Mouse (Mus musculus): ENCODE measurements around the gene Parp14.

Gene Parp14

DNA sequence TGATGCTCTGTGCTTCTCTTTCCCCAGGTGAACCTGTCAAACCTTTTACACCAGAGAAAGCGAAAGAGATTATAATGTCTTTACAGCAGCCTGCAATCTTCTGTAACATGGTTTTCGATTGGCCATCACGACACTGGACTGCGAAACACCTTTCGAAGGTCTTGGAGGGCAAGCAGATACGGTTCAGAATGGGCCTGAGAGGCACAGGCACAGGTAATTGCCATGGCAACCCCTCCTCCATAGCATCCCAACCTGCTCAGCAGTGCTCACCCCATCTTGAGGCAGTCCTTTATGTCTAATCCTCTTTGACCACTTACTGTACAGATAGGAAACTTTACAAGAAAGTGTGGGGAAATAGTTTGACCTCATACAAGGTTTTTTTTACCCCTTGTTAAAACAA is 84.2 kb downstream of the Parp14 start:
- DNase-seq (ENCODE audit: low spot score) = no peak

DNA sequence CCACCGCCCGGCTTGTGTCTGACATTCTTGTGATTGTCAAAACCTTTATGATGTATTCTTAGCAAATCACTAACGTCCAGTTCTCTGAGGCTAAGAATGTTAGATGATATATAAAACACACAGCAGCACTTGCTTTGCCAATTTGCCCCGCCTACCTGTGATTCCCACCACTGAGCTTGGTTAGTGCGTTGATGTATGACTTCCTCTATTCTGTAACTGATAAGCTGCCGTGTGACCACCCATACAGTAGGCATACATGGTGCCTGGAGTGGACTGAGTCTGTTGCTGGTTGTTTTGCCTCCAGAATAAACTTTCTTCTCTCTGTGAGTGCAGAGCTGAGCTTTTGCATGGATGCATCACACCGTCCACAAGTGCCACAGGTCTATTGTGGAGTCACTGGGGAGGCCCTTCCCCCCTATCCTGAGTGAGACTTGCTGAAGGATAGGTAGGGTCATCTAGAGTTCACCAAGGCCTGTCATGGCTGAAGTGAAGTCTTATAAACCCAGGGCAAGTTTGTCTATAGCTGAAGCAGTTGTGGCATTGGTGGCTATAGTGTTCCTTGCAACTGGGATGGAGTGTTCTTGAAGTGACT is 87.1 kb downstream of the Parp14 start:
- DNase-seq (ENCODE audit: low spot score) = no peak

DNA sequence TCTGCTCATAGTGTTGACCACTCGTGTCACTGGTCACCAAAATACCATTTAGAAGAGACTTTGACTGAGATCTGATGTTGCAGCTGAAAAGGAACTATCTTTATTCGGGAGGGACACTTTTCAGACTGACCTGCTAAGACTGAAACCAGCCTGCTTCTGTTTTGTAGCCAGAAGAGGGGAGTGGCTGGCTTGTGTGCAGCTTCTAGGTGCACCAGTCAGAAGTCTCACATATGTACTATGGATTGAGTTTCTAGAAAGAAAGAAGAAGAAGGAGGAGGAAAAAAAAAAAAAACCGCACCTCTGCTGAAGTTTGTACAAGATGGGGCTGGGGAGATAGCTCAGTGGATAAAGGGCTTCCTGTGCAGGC is 88.2 kb downstream of the Parp14 start:
- DNase-seq (ENCODE audit: low spot score) = no peak
